30 mouse cellular contexts compared by ENCODE assay signal in genomic region chr2:70345126-70345525, GRCm38 (mm10).
DNase-seq lines count a peak whose midpoint lies in the region; TF ChIP-seq lines count a peak whose summit lies in the region.
"Had no signal": no experiment of that assay in that cellular context is flagged by ENCODE, and none has a peak within 500 bp of the region (broad histone marks: within the 10 kb centered on the region; RNA-seq: fewer than 3 reads in every experiment).

No protein-coding gene starts in this region.

- no peak overlapping the region for H3K4me3 ChIP-seq in heart, adult 2 months
- H3K4me3 ChIP-seq: embryonic facial prominence, embryonic 10.5 days; embryonic facial prominence, embryonic 13.5 days; erythroblast, embryonic 14.5 days; forebrain, embryonic 15.5 days; heart, embryonic 12.5 days; heart, embryonic 15.5 days; hindbrain, embryonic 10.5 days; hindbrain, embryonic 15.5 days had no signal

- H3K36me3 ChIP-seq in heart, adult 2 months (ENCODE audit: control insufficient read depth, insufficient read depth, low read length): no peaks in the 10 kb centered on the region
- H3K36me3 ChIP-seq: embryonic facial prominence, embryonic 10.5 days; embryonic facial prominence, embryonic 13.5 days; forebrain, embryonic 15.5 days; G1E; heart, embryonic 12.5 days; heart, embryonic 15.5 days; hindbrain, embryonic 10.5 days; hindbrain, embryonic 15.5 days had no signal

- TF ChIP-seq POLR2A in heart, adult 2 months (IDR thresholded peaks at IDR 0.05; ENCODE audit: insufficient read depth, low read depth, low read length): no peak

- H3K9ac ChIP-seq in heart, adult 2 months (ENCODE audit: low read depth, low read length): no peak overlapping the region
- H3K9ac ChIP-seq: embryonic facial prominence, embryonic 13.5 days; forebrain, embryonic 15.5 days; heart, embryonic 12.5 days; heart, embryonic 15.5 days; hindbrain, embryonic 15.5 days had no signal

- no peak for TF ChIP-seq CTCF in heart, adult 2 months (IDR thresholded peaks at IDR 0.05)

- intact Hi-C loops in heart, adult 2 months (cut with DNase I): no loop called here
- intact Hi-C loops in left cerebral cortex, postnatal 4 days (cut with DNase I): no loop called here
- intact Hi-C loops in left cerebral cortex, postnatal 14 days (cut with DNase I): no loop called here

- no peaks in the 10 kb centered on the region for H3K79me2 ChIP-seq in heart, adult 2 months (replicated peaks; ENCODE audit: control insufficient read depth, insufficient read depth, low read length)

- H3K27me3 ChIP-seq in heart, adult 2 months (ENCODE audit: control insufficient read depth, insufficient read depth, low read length): no peaks in the 10 kb centered on the region
- H3K27me3 ChIP-seq: CH12.LX; forebrain, embryonic 15.5 days; heart, embryonic 12.5 days; heart, embryonic 15.5 days; hindbrain, embryonic 15.5 days; Patski had no signal

- H3K4me1 ChIP-seq in heart, adult 2 months (ENCODE audit: control insufficient read depth, insufficient read depth, low read length): peaks cover 1% of the 10 kb centered on the region; the same call in 1 of the 2 replicates

- WGBS in heart, adult 2 months: 83% methylated on average over 8 of the region's 8 CpGs

- TF ChIP-seq EP300 in heart, adult 2 months (IDR thresholded peaks at IDR 0.05; ENCODE audit: insufficient read depth, low read depth, low read length): no peak

- no peak overlapping the region for H3K27ac ChIP-seq in heart, adult 2 months
- H3K27ac ChIP-seq: embryonic facial prominence, embryonic 10.5 days; embryonic facial prominence, embryonic 13.5 days; forebrain, embryonic 15.5 days; heart, embryonic 15.5 days; hindbrain, embryonic 10.5 days had no signal

- DNase-seq in cerebellum, postnatal 14 days: peak; percentile 53 to 71
- no peak for DNase-seq in cerebellum, adult 11 months
- DNase-seq in heart, adult 11 months: peak; percentile 65
- DNase-seq in heart, adult 2 months: no peak
- DNase-seq in left cerebral cortex, postnatal 4 days: peak; percentile 80
- DNase-seq in left cerebral cortex, postnatal 14 days (ENCODE audit: low spot score in 2 of 2): no peak
- no peak for DNase-seq in layer of hippocampus, postnatal 36 days
- DNase-seq: adrenal gland, postnatal 10 days; adrenal gland, postnatal 36 days; B cell, adult 2 months; cerebellum, adult 11-12 months; cerebellum, adult 9-10 months; cerebellum, postnatal 36 days; embryo, embryonic 11 days; gastrocnemius, postnatal 10 days; gastrocnemius, postnatal 36 days; heart, postnatal 10 days; heart, postnatal 36 days; kidney, adult 18-20 months had no signal

Comparison
In these comparisons a context has a peak if more than half of its experiments do, and no peak if none do; other contexts are left out.
1. DNase-seq: peak in cerebellum, postnatal 14 days (2 of 2), heart, adult 11 months (single experiment) and left cerebral cortex, postnatal 4 days (single experiment); none in cerebellum, adult 11 months (single experiment), heart, adult 2 months (0 of 2), left cerebral cortex, postnatal 14 days (0 of 2) and layer of hippocampus, postnatal 36 days (0 of 2).